Mouse (Mus musculus): ENCODE results near the gene Omg. TPM values are rescaled to one million over a fixed set of nuclear protein-coding genes. Genes with fewer than 3 reads are reported as not detected.

Gene Omg
- total RNA-seq (2023): 0.67 TPM

GRCm38 (mm10) chr11:79503845-79504244, at the start of gene Omg:
Gene Omg, minus strand, starts transcription at chr11:79504084.

GRCm38 (mm10) chr11:79530333-79530761, 26.5 kb upstream of the Omg start, which contains the start of the genes Evi2 and Evi2a:
Gene Evi2, minus strand, starts transcription at chr11:79530589.
Gene Evi2a, minus strand, starts transcription at chr11:79530609.

GRCm38 (mm10) chr11:79523560-79524309, 19.9 kb upstream of the Omg start, which contains the start of gene Evi2b:
Gene Evi2b, minus strand, starts transcription at chr11:79523762.

Other genes with a start within 250 kb of the Omg start
- gene Wsb1, start 249.4 kb downstream of the Omg start, total RNA-seq (2023): 167 TPM
- gene Gm9964, start 207.2 kb downstream of the Omg start, total RNA-seq (2023): 3.7 TPM
- gene Nf1, start 164.4 kb downstream of the Omg start, total RNA-seq (2023): 22.9 TPM
- 62.6 TPM for gene Evi2b, start 19.7 kb upstream of the Omg start, total RNA-seq (2023)
- 2.7 TPM for gene Evi2, start 26.5 kb upstream of the Omg start, total RNA-seq (2023)
- gene Evi2a, start 26.5 kb upstream of the Omg start, total RNA-seq (2023): 24.6 TPM
- gene Rab11fip4, start 87.1 kb upstream of the Omg start, total RNA-seq (2023): 41.2 TPM